Mouse (Mus musculus) right cerebral cortex, postnatal 10 days (tissue): ENCODE measurements at regions not wholly inside any gene's neighbourhood (a gene's known extent, or its start where the extent isn't known, plus 50 kb on each side); places are given as distances from the start of the nearest gene placed in this dataset.
"Not testable (repeated sequence)": the region's sequence is repeated elsewhere in the genome, so short reads cannot be mapped to it uniquely, and the experiment has no call there.

Source experiments
- DNase-seq, 2 experiments: peaks; one replicate each; pipeline ENCODE4 v3.0.0; 2021; ENCODE audit warnings: low spot score in 2 of 2

DNA sequence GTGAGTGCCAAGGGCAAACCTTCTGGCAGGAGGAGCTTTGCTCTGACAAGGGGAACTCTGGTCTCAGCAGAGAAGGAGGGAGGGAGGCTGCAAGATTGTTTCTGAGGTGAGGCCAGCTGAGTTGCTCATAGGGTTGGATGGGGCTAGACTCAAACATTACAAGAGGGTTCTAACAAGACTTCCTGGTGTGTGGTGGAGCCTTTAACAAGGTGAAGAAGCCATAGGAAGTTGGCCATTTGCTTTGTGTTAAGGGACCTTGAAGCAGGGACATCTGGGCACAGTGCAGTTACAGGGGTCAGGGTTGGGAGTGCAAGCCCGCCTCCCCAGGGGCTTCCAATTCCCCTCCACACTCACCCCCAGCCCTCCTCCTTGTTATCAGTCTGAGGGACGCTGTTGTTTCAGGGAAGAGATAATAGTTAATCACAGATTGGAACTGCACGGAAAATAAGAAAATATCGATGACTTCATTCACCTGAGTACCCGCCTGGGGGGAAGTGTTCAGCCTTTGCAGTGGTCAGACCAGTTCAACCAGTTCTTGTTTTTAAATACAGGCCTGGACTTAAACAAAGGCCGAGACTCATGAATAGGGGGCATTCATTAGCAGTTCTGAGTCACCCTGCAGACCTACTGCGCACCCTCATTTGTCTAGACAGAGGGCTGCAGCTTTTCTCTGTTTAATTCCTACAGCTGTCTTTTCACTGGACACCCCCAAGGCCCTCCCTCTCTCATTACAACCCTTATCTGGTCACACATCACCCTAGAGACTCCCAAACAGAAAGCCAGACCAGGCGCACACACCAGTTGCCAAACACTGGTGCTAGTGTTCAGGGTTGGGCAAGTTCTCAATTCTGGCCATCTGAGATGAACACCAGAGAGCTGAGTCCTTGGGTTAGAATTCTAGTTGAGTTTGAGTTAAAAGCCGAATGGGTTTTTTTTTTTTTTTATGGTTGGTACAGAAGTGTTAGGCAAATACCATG lies 139.5 kb downstream of the Bcl2l11 start:
- no peak for DNase-seq

DNA sequence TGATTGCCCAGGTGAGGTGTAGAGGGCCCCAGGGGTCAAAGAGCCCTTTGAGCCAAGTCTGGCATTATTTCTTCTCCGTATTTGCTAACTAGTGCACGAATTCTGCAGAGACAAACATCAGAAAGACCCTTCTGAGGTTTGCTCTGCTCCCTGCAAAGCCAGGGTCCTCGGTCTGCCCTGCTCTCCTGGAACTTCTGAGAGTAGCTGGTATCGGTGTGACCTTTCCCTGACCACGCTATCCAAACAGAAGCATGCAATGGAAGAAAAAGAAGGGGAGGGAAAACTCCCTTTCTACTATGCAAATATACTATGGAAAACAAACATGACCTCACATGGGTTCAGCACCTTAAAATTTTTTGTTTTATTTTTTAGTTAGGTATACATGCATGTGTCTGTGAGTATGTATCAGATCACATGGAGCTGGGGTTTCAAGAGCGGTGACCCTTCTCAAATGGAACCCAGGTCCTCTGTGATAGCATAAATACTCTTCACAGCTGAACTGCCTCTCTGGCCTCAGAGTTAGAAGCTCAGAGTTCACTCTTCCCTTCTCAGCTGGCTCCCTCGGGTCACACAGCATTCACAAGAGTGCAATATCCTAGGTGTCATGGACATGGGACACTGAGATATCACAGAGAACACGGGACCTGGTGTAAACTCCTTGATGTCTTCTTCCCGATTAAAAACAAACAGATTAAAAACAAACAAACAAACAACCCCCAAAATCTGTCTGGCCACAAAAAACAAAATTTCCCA lies 144.7 kb downstream of the Bcl2l11 start:
- no peak for DNase-seq

DNA sequence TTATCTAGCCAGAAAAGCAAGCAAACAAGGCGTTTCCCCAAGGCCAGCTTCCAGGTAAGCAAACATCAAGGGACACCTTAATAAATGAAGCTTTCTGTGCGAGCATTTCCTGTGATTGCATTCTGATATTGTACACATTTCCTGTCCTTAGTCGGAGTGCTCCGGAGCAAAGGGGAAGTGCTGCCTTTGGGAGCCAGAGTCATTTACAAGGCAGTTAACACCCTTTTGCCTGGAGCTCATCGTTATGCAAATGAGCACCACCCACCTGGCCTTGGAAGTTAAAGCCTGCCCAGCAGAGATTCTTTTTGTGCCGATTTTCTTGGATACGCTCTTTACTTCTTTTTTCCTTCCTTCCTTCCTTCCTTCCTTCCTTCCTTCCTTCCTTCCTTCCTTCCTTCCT lies 147.0 kb downstream of the Bcl2l11 start:
- DNase-seq = no peak

DNA sequence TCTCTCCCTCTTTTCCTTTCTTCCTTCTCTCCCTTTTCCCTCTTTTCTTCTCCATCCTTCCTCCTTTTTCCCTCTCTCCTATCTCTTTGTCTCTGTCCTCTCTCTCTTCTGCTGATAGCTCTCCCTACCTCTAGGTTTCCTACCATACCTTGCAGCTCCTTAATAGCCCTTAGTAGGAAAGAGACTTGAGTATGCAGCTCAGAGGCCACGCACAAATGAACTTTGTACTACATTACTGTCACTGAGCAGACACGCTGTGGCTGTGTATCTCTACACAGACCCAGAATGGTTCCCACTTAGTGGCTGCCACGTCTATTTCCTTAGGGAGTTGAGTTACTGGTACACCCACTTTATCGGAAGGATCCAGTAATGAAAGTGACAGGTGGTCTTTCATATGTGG lies 147.5 kb downstream of the Bcl2l11 start:
- DNase-seq = no peak

DNA sequence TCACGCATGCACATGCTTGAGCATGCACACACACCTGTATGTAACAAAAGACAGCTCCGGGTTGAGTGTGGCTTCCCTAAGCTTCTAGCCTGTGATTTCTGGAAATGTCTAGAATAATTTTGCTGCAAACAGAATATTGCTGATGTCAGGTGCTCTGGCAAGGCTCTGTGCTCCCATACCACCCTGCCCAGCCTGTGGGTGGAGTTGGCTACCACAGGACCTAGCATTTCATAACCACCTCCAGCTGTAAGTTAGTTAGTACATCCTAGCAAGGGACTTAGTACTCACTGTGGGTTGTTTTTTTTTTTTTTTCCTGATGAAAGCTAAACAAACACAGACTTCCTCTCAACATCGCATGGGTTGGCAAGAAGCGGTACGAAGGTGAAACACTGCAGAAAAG lies 150.5 kb downstream of the Bcl2l11 start:
- no peak for DNase-seq

DNA sequence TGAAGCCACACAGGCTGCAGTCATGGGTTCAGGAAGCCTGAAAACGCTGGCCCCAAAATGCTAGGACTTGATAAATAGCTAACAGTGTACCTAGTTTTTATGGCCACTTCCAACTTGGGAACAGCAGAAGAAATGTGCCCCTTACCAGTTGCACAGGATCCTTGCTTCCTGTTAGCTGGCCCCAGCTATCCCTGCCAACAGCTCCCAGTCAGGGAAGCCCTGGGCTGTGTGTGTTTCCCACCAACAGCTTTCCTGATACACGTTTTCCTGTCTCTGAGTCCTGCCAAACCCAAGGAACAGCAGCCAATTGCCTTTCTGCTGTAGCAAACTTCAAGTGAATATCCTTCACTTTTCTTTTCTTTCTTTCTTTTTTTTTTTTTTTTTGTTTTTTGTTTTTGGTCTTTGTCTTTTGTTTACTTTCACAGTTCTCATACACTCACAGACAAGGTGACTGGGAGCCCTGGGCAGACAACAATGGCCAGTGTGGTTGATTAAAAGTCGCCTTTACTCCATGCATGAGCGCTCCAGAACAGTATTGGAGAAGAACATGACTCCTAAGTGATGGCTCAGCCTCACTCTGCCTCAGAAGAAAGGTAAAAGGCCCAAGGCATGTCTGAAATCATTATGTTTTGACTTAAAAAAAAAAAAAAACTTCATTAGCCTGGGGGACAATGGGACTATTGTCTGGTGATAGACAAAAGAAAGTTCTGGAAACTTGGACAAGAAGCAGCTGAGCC lies 151.7 kb downstream of the Bcl2l11 start:
- DNase-seq = no peak

DNA sequence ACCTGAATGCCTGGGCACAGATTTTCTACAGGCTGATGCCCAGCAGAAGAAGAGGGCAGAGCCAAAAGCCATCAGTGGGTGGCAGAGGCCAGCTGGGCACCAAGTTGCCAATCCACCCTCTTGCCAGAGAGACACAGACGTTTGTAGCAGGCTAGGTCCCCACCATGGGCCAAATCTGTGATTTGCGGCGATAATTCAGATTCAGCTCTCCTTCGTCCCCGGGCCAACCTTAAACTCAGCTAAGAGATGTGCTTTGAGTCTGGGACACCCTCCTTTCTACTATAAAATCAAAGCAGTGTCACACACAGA lies 152.2 kb downstream of the Bcl2l11 start:
- DNase-seq = peak; percentile 35 to 36

DNA sequence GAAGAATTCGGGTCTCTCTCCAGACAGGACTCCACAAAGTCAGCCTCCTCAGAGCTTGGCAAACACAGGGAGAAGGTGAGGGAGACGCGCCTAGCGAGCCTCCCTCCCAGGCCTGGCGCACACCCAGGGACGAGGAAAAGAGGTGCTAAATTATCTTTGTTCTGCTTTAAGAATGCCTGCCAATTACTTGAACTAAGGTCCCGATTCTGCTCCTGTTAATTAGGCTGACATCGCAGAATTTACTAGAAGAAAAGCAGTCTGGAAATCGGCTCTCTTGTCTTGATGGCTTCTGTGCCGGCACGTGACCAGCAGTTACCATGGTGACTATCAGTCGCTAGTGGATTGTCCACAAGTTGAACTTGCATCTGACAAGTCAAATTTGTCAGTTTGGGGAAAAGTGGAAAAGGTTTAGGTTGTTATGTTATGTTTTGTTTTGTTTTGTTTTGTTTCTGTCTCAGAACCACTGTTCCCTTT lies 152.8 kb downstream of the Bcl2l11 start:
- peak; percentile 61 to 73 for DNase-seq

DNA sequence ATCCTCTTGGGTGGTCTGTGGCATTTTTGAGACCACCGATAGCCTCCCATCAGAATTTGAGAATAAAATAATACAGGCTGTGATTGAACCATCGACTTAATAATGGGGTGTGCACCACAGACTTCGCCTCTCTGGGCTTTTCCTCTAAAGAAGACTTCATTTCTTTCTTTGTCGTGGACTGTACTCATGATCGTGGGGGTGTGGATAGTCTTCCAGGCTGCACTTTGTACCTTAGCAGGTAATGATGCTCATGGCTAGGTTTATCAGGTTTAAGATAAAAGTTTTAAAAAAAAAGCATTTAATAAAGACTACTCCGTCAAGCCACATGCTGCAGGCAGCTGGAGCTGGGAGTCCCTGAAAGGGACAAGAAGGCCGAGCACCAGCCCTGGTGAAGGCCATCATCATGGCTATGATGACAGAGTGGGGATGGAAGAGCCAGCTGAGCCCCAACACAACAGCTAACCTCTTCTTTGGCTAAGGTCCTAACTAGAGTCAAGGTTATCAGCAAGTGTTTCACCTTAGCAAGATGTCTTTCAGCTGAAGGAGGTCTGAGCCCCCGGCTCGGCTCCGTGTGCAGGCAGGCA lies 153.4 kb downstream of the Bcl2l11 start:
- no peak for DNase-seq

DNA sequence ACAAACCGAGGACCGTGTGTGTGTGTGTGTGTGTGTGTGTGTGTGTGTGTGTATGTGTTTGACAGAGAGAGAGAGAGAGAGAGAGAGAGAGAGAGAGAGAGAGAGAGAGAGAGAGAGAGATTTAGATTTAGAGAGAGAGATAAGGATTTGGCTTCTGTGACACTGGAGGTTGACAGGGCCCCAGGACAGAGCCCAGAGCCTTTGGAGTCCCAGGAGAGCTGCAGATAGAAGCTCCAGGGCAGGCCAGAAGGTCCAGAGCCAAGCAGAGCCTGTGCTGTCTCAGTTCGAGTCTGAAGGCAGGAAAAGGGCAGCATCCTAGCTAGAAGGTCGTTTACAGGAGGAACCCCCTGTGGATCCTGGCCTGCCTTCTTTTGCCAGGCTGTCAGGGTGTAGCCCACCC lies 156.8 kb downstream of the Bcl2l11 start:
- DNase-seq = no peak

DNA sequence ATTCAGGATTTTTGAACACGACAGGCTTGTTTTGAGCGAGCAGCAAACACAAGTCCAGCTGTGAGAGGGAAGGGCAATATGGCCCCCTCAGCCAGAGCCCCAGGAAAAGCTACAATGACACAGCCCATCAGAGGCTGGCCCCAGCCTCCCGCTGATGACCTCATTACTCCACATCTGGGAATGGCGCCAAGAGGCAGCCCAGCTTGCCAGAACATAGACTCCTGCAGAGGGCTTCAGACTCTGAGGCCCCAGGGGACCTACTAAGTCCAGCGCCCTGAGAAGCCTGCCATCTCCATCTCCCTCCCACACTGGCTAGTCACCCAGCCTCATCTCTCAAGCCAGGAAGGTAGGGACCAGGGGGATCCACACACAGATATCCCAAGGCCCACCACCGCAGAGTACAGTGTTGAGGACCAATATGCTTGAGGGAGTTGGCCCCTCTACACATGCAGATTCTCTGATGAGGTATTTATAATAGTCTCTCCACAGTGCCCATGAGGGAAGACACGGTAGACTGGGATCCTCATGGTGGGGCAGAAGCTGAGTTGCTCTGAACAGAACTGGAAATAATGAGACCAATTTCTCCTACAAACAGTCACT lies 159.1 kb downstream of the Bcl2l11 start:
- DNase-seq = peak; percentile 73 to 74

DNA sequence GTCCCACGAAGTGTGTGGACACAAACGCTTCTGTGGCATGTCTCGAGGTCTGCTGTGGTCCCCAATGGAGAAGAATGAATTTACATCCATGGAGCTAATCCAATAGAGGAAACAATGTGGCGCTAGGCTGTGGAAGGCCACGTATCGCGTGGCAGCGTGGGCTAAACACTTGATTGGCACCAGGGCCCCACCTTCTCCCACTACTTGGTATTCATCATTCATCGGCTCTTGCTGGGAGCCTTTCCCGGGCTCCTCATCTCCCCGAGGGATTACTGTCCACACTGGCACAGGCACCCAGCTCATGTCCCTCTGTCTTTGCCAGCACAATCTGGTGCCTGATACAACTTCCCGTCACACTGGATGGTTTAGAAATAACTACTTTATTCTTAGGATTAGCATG lies 159.6 kb downstream of the Bcl2l11 start:
- DNase-seq = peak; percentile 66 to 81

DNA sequence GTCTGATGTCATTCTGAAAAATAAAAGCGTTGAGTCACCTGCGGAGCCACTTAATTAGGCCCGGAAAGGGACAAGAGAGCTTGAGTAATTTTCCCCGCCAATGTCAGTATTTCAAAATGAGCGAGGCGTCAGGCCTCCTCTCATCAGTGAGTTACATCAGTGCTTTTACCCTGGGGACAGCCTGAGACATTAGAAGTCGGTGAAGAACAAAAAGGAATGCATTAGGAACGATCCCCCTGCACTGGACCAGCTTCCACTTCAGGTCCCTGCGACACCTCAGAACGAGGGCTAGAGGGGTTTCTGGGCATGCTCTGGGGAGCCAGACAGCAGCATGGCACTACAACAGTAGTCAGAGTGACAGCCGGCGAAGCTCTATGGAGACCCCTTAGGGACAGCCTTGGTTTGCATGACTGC lies 162.3 kb downstream of the Bcl2l11 start:
- no peak for DNase-seq

DNA sequence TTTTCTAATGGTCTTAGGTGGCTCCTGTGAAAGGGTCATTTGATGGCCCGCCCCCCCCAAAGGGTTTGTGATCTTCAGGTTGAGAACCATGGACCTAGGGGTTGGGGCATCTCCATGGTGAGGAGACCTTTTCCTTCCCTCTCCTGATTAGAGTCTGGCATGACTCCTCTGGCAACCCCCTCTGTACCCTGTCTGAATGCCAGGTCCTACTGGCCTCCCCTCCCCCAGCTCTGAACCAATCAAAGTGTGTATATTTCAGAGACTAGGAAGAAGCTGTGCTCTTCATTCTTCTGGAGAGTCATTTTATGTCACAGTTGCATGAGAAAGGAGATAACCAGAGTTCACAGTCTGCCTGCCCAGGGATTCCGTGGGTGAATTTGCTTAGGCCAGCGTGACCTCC lies 164.8 kb downstream of the Bcl2l11 start:
- DNase-seq = no peak

DNA sequence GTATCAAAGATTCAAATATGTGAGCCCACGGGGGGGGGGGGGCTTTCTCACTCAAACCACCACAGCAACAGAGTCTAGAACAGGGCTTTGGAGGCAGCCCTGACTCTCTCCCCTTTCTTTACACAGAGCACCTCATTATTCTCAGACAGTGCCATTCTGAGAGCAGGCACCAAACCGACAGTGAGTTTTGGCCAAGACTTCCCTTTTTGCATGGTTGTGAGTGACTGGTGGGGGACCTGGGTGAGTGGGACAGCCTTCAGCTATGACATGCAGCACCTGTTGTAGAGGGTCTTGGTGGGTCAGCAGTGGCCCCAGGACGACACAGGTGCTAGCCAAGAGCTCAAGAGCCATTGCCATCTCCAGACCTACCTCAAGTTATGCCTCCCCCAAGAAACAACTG lies 168.8 kb downstream of the Bcl2l11 start:
- no peak for DNase-seq

DNA sequence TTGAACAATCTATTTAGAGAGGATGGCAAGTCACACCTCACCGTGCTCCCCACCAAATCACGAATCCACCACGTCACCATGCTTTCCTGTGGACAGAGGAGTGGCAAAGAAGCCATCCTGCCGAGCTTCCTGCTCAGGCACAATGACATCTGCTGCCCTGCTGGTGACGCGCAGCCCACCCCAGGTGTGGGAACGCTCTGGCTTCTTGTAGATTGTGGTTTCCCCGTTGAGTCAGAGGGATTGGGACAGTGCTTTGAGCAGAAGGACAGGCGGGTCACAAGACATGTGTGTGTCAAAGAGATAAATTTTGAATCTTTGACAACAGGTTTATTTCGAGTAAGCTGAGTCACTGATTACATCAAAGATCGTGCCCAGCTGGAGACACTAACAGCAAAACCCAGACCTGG lies 169.2 kb downstream of the Bcl2l11 start:
- no peak for DNase-seq

DNA sequence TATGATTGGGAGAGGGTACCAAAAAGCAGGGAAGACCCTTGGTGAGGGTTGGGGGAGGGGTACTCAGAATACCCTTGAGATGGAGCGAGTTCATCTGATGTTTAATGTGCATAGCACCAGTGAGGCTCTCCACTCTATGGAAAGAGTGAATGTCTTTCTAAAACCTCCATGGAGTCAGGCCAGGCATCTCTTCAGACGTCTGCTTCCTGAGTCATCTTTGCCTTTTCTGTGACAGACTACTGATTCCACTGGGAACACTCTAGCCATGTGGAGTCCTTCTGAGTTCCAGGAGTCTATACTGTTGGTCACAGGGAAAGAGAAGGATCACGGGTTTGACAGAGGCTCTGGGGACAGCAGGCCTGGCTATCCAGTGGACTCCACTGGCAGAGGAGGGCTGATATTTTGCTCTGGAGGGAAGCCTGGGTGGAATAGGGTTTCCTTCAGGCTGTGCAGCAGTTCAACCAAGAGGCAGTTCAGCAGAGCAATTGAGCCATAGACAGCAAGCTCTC lies 169.9 kb downstream of the Bcl2l11 start:
- DNase-seq = no peak

DNA sequence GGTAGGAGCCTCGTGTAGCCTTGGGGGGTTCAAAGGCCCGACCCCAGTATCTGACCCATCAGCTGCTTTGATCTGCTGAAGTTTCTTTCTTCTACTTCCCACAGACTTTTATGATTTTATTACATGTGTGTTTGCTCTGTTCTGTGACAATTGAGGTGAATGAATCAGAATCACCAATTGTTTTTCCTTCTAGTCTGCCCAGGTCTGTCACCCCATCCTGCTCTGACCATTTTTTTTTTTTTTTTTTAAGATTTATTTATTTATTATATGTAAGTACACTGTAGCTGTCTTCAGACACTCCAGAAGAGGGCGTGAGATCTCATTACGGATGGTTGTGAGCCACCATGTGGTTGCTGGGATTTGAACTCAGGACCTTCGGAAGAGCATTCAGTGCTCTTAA lies 170.6 kb downstream of the Bcl2l11 start:
- not testable (repeated sequence) for DNase-seq

DNA sequence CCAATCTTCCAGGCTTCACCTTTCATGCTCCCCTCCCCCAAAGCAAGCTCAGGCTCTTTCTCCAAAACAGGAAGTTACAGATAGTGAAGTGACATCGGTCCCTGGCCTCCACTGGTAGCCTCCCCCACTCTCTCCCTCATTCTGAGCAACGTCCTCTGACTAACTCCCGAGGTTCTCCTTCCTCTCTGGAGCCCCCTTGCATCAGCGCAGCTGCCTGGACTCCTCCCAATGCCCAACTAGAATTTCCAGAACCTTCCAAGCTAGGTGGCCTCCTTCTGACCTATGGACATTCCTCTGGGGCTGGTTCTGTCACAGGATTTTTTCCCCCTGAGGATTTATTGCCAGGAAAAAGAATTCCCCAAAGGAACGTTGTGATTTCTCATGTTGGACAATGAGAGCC lies 171.1 kb downstream of the Bcl2l11 start:
- no peak for DNase-seq

DNA sequence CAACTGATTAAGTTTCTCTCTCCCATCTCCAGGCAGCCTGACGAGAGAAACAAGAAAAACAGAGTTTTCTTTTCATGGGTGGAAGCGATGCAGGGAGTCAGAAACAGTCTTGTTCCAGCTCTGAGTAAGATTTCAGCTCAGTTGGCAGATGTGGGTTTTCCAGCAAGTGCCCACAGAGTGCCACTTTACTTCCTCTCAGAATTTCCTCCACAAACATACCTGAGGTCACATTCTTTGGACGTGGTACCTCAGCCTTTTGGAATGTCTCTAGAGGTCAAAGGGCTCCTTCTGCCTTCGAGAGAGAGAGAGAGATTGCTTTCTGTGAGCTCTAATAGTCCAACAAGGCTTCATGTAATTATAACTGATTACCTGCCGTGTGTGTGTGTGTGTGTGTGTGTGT lies 172.0 kb downstream of the Bcl2l11 start:
- no peak for DNase-seq

DNA sequence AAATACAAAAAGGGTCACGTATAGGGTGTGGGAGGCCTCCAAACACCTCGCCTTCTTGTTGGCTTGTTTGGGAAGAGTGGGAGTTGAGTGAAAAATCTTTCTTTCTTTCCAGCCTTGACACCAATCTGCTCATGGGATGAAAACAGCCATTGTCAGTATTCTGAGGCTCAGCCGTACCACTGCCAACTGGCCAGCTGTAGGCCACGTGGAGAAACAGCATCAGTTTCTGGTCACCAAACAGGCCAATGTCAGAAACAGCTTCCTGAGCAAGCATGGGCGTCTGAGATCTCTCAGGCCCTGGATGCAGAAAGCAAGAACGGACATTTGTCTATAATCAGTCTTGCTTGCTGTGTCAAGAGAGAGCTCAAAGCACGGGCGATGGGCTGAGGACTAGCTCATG lies 173.2 kb downstream of the Bcl2l11 start:
- DNase-seq = no peak
